Mouse (Mus musculus) heart, adult 8-10 months (tissue): ENCODE measurements around the gene Prpf18. TPM values are rescaled to one million over a fixed set of nuclear protein-coding genes. Genes with fewer than 3 reads are reported as not detected.
"Not testable (repeated sequence)": the region's sequence is repeated elsewhere in the genome, so short reads cannot be mapped to it uniquely, and the experiment has no call there.

Source experiments
- DNase-seq: peaks from one replicate; pipeline ENCODE4 v3.0.0; 2022; ENCODE audit warnings: low spot score
- total RNA-seq, 4 experiments: library from RNA; stranded (reverse); gene quantifications; 2 replicates each; pipeline ENCODE4 v1.2.4; 2022

Prpf18 gene
- total RNA-seq, 4 experiments from 2014 or later: 34.0 to 37.1 (median 35.2) TPM

GRCm38 (mm10) chr2:4615014-4615546, 36.8 kb downstream of the Prpf18 start:
- DNase-seq: no peak

- not testable (repeated sequence) for DNase-seq
Observed at GRCm38 (mm10) chr2:4614276-4614929, 37.5 kb downstream of the Prpf18 start.

- DNase-seq: no peak
Observed at GRCm38 (mm10) chr2:4611704-4612103, 40.2 kb downstream of the Prpf18 start.

GRCm38 (mm10) chr2:4611295-4611694, 40.6 kb downstream of the Prpf18 start:
- DNase-seq: no peak

DNA sequence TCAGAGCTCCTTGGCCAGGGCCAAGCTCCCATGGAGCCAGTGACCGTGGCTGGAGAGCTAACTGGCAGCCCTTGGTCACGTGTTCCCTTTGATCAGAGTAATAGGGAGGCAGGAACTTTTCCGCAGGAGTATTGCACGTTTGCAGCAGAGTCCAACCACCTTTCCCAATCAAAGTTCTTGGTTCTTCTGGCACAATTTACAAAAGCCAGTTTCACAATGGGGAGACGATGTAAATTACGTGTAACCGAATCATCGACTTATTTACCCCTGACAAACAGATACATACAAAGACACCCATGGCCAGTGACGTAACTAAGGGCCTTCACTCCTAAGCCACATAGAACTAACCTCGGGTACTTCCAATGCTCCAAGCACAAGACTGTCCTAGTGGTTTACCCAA, 42.5 kb downstream of the Prpf18 start:
- DNase-seq: no peak

DNA sequence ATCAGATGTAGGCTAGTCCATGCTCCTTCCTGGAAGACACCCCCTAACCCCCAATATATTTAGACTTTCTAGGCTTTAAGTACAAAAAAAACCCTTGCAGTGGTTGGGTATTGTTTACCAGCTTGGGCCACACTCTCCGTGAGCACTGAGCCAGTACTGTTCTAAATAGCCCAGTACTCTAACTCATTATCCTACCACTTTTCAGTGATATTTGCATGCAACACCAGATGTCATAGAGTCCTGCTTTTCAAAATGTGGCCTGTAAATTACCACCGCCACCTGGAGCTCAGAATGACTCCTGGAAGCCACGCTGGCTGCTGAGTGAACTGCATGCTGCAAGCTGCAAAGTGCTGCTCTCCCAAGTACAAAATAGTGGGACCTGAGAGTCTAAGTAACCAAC, 43.7 kb downstream of the Prpf18 start:
- no peak for DNase-seq

DNA sequence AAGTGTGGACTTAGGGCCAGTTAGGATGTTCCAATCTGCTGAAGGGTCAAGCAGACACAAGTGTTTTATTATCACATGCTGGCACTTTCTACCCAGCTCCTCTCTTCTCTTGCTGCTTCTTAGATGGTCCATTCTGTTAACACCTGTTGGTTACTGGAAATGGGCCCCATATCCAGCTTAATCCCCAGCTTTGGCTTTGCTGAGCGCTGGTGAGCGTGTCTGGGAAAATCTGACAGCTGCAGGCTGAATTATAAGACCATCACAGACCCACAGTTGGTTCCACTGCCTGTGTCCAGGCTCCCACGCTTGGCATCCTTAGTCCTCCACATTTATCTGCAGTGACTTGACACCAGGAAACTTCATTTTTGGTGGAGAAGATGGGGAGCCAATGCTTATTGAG, 45.4 kb downstream of the Prpf18 start:
- no peak for DNase-seq

GRCm38 (mm10) chr2:4603361-4603945, 48.5 kb downstream of the Prpf18 start:
- no peak for DNase-seq

DNA sequence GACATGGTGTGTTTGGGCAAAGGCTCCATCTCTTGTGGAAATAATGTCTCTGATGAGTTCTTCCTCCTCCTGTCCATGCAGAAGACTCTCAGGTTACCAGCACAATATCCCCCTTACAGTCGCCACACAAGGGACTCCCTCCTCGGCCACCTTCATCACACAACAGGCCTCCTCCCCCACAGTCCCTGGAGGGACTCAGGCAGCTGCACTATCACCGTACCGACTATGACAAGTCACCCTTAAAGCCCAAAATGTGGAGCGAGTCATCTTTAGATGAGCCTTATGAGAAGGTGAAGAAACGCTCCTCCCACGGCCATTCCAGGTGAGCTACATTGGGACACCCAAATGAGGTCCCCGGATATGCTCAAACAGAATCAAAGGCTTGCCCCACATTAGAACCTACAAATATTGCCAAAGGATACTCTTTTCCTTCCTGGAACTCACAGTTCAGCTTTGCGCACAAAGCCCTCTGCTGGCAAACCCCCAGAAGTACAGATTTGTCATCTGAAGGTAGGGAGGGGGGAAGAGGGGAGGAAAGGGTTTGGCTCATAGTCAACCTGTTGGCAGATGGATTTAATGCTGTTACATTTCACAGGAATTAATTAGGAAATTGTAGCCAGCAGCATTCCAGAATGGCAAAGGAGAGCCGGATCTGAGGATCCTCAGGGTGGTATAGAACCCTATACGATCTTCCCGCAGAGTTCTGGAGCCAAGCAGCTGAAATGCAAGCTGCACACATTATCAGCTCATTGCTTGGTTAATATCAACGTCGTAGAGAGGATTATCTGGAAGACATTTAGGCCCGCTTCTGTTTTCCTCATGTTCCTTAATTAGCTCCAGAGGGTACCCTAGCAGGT, 50.7 kb downstream of the Prpf18 start:
- peak; percentile 73 for DNase-seq

DNA sequence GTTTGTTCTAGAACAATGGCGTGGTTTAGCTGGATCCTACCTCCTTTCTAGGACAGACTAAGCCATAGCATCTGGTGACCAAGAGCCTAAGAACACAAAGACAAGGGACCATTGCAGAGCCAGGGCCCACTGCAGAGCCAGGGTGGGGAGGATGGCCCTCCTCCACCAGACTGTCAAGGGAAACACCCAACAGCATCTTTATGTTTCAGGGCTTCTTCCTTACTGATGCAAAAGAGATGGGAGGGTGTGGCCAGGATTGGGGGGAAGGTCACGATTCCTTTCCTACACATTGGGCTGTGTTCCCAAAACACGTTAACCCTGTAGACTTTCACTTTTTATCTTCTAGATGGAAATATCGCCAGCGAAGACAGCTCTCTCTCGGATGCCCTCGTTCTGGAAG, 54.9 kb downstream of the Prpf18 start:
- no peak for DNase-seq

- no peak for DNase-seq
Observed at GRCm38 (mm10) chr2:4593878-4594387, 58.0 kb downstream of the Prpf18 start.

GRCm38 (mm10) chr2:4593433-4593832, 58.5 kb downstream of the Prpf18 start:
- peak; percentile 86 for DNase-seq

- DNase-seq: peak; percentile 67
Observed at GRCm38 (mm10) chr2:4592666-4593065, 59.2 kb downstream of the Prpf18 start.

DNA sequence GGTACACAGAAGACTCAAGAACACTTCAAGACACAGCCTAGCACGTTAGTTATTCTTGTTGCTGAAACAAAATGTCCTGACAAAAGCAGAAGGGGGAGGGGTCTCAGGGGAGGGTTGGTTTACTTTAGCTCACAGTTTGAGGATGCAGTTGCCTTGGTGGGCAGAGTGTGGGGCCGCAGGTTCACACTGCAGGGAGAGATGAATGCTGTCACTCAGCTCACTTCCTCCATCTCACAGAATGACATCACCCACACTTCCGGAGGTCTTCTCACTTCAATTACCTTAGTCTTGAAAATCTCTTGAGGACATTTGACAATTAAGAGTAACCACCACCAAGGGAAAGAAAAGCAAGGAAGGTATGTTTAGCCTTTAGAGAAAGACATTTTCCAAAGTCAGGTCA, 60.3 kb downstream of the Prpf18 start:
- no peak for DNase-seq

- no peak for DNase-seq
Observed at GRCm38 (mm10) chr2:4587685-4588409, 64.1 kb downstream of the Prpf18 start.

DNA sequence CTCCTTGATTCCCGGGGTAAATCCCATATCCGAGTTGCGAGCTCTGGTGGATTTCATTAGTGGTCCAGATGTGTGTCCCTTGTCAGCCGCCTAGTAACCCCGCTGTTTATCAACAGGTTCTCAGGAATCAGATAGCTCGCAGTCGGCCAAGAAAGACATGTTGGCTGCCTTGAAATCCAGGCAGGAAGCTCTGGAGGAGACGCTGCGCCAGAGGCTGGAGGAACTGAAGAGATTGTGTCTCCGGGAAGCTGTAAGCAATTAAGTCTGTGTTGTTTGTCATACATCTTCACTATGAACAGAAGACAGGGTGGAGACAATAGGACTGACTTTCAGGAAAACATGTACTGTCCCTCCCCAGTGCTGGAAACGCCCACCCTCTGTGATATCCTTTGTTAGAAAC, 65.7 kb downstream of the Prpf18 start:
- peak; percentile 63 for DNase-seq

GRCm38 (mm10) chr2:4584252-4584651, 67.7 kb downstream of the Prpf18 start:
- no peak for DNase-seq

DNA sequence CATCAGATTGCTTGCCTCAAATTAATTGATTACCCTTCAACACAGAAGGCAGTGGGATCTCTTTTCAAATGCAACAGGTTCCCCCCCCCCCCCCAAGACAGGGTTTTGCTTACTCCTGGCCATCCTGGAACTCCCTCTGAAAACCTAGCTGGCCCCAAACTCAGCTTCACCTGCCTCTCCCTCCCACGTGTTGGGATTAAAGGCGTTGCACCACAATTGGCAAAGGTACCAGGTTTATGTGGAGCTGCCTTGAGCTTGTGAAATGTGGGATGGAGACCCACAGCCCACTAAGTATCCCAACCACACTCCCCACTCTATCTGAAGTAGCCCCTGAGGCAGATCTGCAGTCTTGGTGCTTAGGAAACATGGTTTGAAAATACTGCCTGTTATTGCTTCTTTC, 69.0 kb downstream of the Prpf18 start:
- no peak for DNase-seq

GRCm38 (mm10) chr2:4580666-4581065, 71.2 kb downstream of the Prpf18 start:
- DNase-seq: no peak

DNA sequence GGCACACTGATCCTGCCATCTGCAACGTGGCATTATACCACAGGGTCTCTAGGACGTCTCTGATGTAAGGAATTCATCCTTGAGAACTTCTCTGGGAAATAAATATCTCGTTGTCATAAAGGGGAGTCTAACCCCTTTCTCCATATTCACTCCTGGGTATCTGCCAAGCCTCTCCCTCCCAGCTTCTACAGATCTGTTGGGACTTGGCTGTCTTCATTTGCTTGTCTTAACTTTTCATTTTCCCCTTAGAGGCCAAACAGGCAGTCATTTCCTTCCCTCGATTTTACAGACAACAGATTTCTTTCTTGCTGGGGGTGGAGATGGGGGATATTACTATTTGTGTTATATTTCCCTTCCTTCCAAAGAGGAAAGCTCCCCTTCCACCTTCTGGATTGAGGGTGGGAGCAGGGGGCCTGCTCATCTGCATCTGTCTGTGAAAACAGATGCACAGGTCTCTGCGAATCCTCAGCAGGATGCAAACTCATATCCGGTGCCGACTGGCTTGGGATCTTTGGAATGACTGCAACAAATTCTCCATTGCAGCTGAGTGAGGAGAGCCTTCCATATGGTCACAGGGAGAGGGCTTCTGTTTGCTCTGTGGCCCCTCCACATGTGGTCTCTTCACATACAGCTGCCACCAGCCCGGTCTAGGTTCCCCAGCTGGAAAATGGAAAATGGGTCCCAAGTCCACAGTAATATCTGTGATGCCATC, 72.4 kb downstream of the Prpf18 start:
- DNase-seq: no peak

DNA sequence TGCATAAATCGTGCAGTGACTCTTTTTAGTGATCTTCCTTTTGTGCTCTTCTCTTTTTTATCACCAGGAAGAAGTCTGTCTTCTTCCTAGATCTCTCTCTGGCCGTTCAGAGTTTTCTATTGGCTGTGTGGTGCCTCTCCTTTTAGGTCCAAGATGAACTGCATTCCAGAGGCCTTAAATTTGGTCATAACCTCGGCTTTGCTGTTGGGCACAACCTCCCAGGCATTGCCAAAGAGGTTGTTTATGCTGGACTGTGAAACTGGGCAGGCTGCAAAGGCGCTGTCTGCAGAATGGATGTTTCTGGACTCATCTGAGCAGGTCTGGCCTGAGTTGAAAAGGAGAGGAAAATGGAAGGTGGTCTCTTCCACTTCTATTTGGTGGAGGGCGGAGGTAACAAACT, 73.6 kb downstream of the Prpf18 start:
- no peak for DNase-seq
